Mouse (Mus musculus) monocyte, adult 5-6 weeks (primary cell): Measurements from ENCODE around the gene Pbx3. TPM values are rescaled to one million over a fixed set of nuclear protein-coding genes. Genes with fewer than 3 reads are reported as not detected.

Experiments
- total RNA-seq: library from RNA; stranded (forward); fragments of 200-1000, 200-491, 200-594 nt; gene quantifications from 3 replicates; pipeline ENCODE4 v1.2.3, GENCODE M21; 2017

Pbx3 gene
- total RNA-seq, 1 experiment from 2014 or later, result 24.6 TPM

Other genes starting within 250 kb of the Pbx3 start
- 82.2 to 152 TPM (median 109 TPM) in 3 replicates for gene Mapkap1, start 33.6 kb upstream of the Pbx3 start, total RNA-seq